Mouse (Mus musculus) heart, embryonic 12.5 days (tissue): ENCODE data around the gene Kcnk2. TPM values are rescaled to one million over a fixed set of nuclear protein-coding genes. Genes with fewer than 3 reads are reported as not detected.

Experiments
- ATAC-seq: fragments of 200-750 bp; cut with Nextera tagmentation; 2 replicates; pipeline ENCODE4 v1.8.0; 2017; ENCODE audit warnings: moderate TSS enrichment, moderate library complexity; ENCODE audit not compliant: insufficient number of reproducible peaks, low FRiP score
- H3K27ac ChIP-seq: fragments of 300-500 bp; sonication (generic); 2 replicates; pipeline ENCODE4 v1.5.1; 2016; ENCODE audit warnings: mild to moderate bottlenecking, moderate library complexity; ENCODE audit not compliant: poor library complexity, severe bottlenecking
- H3K27me3 ChIP-seq: fragments of 300-500 bp; sonication (generic); replicated peaks from 2 replicates; pipeline ENCODE4 v1.6.1; 2016; ENCODE audit warnings: mild to moderate bottlenecking, moderate library complexity
- H3K36me3 ChIP-seq: fragments of 300-500 bp; sonication (generic); 2 replicates; pipeline ENCODE4 v1.6.1; 2016; ENCODE audit warnings: mild to moderate bottlenecking, moderate library complexity
- H3K4me1 ChIP-seq: fragments of 300-500 bp; sonication (generic); replicated peaks from 2 replicates; pipeline ENCODE4 v1.6.1; 2016; ENCODE audit warnings: mild to moderate bottlenecking
- H3K4me2 ChIP-seq: fragments of 300-500 bp; sonication (generic); 2 replicates; pipeline ENCODE4 v1.6.1; 2016; ENCODE audit warnings: mild to moderate bottlenecking, moderate library complexity
- H3K4me3 ChIP-seq: fragments of 300-500 bp; sonication (generic); 2 replicates; pipeline ENCODE4 v1.5.1; 2016; ENCODE audit warnings: mild to moderate bottlenecking
- H3K9ac ChIP-seq: fragments of 300-500 bp; sonication (generic); 2 replicates; pipeline ENCODE4 v1.6.1; 2016; ENCODE audit warnings: mild to moderate bottlenecking, moderate library complexity
- H3K9me3 ChIP-seq: fragments of 300-500 bp; sonication (generic); replicated peaks from 2 replicates; pipeline ENCODE4 v1.6.1; 2016; ENCODE audit warnings: mild to moderate bottlenecking, moderate library complexity
- WGBS: fragments of 180-500 bp; shearing (Covaris S2); methylation state at CpG from one replicate; pipeline ENCODE4 v1.1.7; 2016; 5-methylcytosine and 5-hydroxymethylcytosine counted together
- polyA plus RNA-seq: library from polyadenylated mRNA; unstranded; fragments of >200 nt; fragmentation: Nextera tagmentation; extraction: Ambion mirVana; gene quantifications from 2 replicates; pipeline ENCODE4 v1.2.1, GENCODE M21; 2016

Gene Kcnk2
- polyA plus RNA-seq, 1 experiment from 2014 or later: 0.45 TPM

DNA sequence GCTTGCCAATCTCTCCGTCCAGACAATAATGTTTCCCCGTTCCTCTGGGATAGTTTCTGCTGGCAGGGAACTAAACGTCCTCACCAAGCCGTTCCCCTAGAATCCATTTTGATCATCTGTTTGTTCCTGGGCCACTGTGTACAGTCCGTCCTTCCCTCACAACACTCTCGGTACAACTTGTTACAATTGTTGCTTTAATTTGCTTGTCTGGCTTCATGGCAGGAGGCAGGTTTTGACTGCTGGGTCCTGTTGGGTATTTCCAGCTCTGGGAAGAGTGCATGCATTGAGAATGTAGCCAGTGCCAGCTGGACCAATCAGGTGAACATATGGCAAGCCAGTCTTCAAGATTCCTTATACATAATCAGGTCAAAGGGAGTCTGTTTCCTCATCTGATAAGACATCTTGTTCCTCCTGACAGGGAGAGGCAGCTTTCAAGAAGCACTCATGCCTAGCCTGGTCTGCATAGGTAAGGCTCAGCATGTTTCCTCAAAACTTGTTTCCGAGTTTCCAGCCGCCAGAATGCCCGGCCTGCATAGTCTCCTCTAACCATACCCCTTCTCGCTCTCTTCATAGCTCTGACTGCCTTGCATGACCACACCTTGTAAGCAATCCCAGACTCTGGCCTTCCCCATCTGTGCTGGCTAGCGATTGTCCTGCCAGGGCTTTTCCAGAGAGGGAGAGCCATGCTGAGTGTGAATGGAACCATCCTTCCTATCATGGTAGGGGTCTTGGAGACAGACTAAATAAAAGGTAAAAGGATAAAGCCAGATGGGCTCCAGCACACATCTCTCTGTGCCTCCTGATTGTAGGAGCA, 184.1 kb downstream of the Kcnk2 start:
- Histone ChIP-seq H3K4me2 (no peak overlapping the region), H3K9ac (no peak overlapping the region), H3K9me3 (no peaks in the 10 kb centered on the region), H3K4me3 (no peak overlapping the region), H3K27ac (no peak overlapping the region), H3K36me3 (no peaks in the 10 kb centered on the region), H3K27me3 (no peaks in the 10 kb centered on the region), H3K4me1 (peaks cover 12% of the 10 kb centered on the region; the same call in 1 of the 2 replicates)
- 82% methylated on average over 11 of the region's 11 CpGs for WGBS
- no peak for ATAC-seq

DNA sequence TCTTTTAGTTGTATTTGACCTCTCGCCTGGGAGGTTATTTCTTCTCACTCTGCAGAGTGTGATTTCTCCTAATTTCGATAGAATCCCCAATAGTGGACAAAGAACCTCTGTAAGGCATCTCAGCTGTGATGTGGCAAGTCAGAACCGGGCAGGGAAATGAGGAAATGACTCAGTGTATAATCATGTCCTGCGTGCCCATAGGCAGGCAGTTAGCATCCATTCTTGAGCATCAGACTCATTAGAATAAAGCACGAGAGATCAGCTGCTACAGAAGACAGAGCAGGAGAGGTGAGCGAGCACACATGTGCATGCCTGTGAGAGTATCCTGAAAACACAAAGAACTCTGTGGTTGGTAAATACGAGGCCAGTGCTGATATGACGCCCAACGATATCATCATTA, 186.9 kb downstream of the Kcnk2 start:
- ATAC-seq: 0 out of 2 replicates have a peak, but pooled peaks have one; percentile 22
- no peak overlapping the region for H3K4me3 ChIP-seq
- 0 out of 2 replicates have a peak, but pooled peaks cover 5% of the 10 kb centered on the region for H3K9me3 ChIP-seq
- peaks cover 12% of the 10 kb centered on the region; the same call in 1 of the 2 replicates for H3K4me1 ChIP-seq
- 0 out of 2 replicates have a peak overlapping the region, but pooled peaks have one; percentile 6 for H3K27ac ChIP-seq
- no peak overlapping the region for H3K4me2 ChIP-seq
- 51% methylated on average over 9 of the region's 9 CpGs for whole genome bisulfite sequencing
- H3K9ac ChIP-seq: no peak overlapping the region
- no peaks in the 10 kb centered on the region for H3K27me3 ChIP-seq
- no peaks in the 10 kb centered on the region for H3K36me3 ChIP-seq

DNA sequence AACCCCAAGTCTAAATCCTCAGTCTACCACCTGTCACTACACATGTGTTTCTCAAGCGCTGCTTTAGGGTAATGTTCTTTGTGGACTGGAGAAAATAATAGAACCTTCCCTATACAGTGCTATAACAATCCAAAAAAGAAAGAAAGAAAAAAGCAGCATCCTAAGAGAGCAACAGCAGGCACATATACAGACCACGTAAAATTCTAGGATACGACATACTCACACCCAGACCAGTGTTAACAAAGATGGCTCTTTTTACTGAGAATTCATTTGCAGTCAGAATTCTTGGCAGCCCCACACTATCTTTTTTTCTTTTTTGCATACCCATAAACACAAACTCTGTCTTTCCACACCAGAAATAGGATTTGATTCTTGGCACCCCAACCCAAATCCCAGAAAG, 187.6 kb downstream of the Kcnk2 start:
- Histone ChIP-seq H3K36me3 (no peaks in the 10 kb centered on the region), H3K4me3 (no peak overlapping the region), H3K4me1 (peaks cover 12% of the 10 kb centered on the region; the same call in 1 of the 2 replicates), H3K9me3 (0 out of 2 replicates have a peak, but pooled peaks cover 5% of the 10 kb centered on the region), H3K9ac (no peak overlapping the region), H3K4me2 (no peak overlapping the region), H3K27ac (no peak overlapping the region), H3K27me3 (no peaks in the 10 kb centered on the region)
- ATAC-seq: no peak
- WGBS: 83% methylated on average over 3 of the region's 3 CpGs

DNA sequence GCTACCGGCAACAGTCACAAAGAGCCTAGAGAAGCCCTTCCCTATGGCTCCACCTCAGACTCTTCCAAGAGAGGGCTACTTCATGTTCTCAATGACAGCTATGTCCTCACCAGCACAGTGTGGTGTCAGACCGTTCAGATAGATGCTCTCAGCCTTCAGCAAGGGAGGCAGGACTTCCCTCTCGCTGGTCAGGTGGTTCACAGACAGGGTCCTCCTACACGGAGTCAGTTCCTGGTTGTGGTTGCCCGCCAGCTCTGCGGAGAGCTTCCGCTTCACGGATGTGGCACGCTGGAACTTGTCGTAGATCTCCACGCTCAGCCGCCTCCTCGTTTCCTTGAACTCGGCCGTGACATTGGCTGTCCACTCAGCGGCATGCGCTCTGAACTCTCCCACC, 192.4 kb downstream of the Kcnk2 start:
- Histone ChIP-seq H3K36me3 (no peaks in the 10 kb centered on the region), H3K9ac (no peak overlapping the region), H3K27me3 (no peaks in the 10 kb centered on the region), H3K27ac (no peak overlapping the region), H3K4me1 (peaks cover 6% of the 10 kb centered on the region; the same call in 1 of the 2 replicates), H3K4me2 (no peak overlapping the region), H3K4me3 (no peak overlapping the region), H3K9me3 (0 out of 2 replicates have a peak, but pooled peaks cover 5% of the 10 kb centered on the region)
- no peak for ATAC-seq
- WGBS: 86% methylated on average over 17 of the region's 17 CpGs

DNA sequence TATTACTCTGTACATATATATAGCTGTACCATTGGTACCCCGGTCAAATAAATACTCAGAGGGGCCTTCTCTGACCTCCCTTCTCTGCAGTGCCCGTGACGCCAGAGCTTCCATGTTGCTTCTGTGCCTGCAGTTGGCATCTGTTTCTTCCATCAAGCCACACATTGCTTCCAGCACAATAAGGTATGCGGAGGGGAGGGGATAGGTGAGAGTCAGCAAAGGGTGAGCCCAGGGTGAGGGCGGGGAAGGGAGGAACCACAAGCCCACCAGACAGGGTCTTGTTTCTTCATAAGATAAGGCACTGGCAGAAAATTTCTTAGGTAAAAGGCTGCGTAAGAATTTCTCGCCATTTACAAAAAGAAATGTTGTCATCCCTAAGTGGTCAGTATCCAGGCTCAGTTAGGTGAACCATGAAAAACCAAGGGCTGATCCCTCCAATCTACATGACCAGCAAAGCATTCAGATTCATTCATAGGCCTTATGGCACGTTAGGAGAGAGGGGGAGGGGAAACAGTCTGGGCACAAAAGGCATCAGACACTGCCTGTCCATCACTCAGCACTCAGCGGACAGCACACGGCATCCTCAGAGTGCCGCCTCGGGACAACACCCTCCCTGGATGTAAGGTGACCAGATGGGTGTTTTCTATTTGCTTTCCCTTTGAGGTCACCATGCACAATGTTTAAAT, 192.9 kb downstream of the Kcnk2 start:
- 80% methylated on average over 12 of the region's 12 CpGs for WGBS

DNA sequence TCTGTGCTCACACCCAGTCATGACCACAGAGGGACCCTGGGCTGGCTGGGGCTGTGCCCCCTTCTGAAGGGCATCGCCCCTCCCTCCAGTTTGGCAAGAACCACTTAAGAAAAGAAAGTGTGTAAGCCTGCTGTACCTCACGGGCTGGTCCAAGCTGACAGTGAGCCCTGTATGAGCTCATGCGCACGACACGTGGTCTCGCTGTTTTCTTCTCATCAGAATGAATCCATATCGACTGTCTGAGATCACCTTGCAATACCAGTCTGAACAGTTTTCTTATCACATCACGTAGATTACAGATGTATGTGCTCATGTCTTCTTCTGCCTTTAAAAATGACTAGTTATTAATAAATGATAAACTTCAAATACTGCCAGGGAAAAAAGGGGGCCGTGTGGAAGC, 193.5 kb downstream of the Kcnk2 start:
- peaks cover 10% of the 10 kb centered on the region for H3K4me1 ChIP-seq
- no peak overlapping the region for H3K9ac ChIP-seq
- no peaks in the 10 kb centered on the region for H3K27me3 ChIP-seq
- 0 out of 2 replicates have a peak, but pooled peaks cover 5% of the 10 kb centered on the region for H3K9me3 ChIP-seq
- H3K36me3 ChIP-seq: no peaks in the 10 kb centered on the region
- no peak overlapping the region for H3K4me3 ChIP-seq
- 81% methylated on average over 9 of the region's 9 CpGs for WGBS
- H3K27ac ChIP-seq: no peak overlapping the region
- H3K4me2 ChIP-seq: no peak overlapping the region
- no peak for ATAC-seq

More for the DNA sequence above, 192.9 kb downstream of the Kcnk2 start:
- Histone ChIP-seq H3K4me1 (peaks cover 10% of the 10 kb centered on the region), H3K4me2 (no peak overlapping the region), H3K27me3 (no peaks in the 10 kb centered on the region), H3K9ac (no peak overlapping the region), H3K36me3 (no peaks in the 10 kb centered on the region), H3K27ac (no peak overlapping the region), H3K4me3 (no peak overlapping the region), H3K9me3 (0 out of 2 replicates have a peak, but pooled peaks cover 5% of the 10 kb centered on the region)
- ATAC-seq: no peak

DNA sequence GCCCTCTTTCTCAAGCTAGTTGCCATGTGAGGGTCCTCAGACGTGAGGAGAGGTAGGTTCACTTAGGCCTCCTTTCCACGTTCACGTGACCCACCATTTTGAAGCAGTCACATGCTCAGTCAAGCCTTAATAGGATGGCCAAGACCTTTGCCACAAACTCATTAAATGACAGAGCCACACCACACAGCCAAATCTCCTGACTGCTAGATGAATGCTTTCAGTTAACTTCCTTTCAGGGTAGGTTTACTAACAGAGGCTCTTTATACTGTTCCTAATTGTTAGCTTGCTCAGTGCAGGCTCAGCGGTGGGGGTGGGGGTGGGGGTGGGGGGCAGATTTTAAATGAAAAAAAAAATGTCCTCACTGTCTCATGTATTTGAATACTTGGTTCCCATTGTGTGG, 206.3 kb downstream of the Kcnk2 start:
- Histone ChIP-seq H3K4me2 (no peak overlapping the region), H3K4me1 (no peaks in the 10 kb centered on the region), H3K9ac (no peak overlapping the region), H3K4me3 (no peak overlapping the region), H3K36me3 (no peaks in the 10 kb centered on the region), H3K27me3 (no peaks in the 10 kb centered on the region), H3K9me3 (no peaks in the 10 kb centered on the region), H3K27ac (no peak overlapping the region)
- no peak for ATAC-seq
- 69% methylated on average over 4 of the region's 4 CpGs for WGBS

DNA sequence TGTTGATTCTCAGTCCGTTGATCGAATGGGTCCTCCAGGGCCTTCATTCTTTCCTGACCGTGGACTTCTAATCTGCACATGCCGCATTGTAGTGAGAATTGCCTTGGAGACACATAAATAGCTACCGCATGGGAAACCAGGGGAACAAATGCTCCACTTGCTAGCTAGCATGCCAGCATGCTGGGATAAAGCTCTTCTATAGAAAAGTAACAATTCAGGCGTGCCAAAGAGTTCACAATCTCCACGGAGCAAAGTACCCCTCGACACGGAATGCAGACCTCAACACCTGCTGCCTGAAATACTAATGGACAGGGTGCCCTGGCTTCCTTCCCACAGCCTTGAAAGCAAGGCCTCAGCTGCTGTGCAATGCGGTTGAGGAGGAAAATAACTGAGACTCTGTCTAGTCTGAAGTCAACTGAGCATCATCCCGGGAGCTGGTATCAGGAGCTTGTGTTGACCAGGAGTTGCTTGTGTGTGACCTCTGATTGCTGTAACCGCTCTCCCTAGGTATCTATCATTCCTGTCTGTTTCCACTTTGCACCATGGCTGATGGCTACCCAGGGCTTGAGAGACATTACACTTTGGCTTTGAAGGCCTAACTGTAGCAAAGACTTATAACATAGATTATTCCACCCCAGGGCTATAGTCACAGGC, 214.2 kb downstream of the Kcnk2 start:
- no peaks in the 10 kb centered on the region for H3K36me3 ChIP-seq
- H3K4me2 ChIP-seq: no peak overlapping the region
- no peaks in the 10 kb centered on the region for H3K9me3 ChIP-seq
- ATAC-seq: no peak
- H3K4me3 ChIP-seq: no peak overlapping the region
- WGBS: 54% methylated on average over 12 of the region's 12 CpGs
- H3K27ac ChIP-seq: 0 out of 2 replicates have a peak overlapping the region, but pooled peaks have one; percentile 21
- H3K27me3 ChIP-seq: no peaks in the 10 kb centered on the region
- peaks cover 15% of the 10 kb centered on the region for H3K4me1 ChIP-seq
- H3K9ac ChIP-seq: no peak overlapping the region

DNA sequence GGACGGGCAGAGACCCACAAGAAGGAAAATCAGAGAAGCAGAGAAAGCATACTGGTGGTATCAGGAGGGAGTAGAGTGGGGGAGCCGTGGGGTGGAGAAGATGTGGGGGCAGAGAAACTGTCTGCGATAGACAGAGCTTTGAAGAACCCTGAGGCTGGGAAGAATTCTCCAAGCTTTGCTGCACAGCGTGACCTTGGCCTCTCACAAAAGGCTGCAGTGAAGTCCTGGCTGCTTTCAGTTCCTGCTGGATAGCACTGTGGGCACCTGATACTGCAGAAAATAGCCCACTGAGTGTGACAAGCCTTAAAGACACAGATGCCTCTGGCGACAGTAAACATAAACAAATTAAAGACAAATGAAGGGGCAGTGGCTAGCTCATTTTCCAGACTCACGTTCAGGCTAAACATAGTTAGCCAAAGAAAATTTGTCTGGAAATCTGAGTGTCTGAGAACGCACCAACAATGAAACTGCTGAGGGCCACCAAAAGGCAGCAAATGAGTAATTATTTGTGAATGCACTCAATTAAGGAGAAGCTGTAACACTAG, 216.8 kb downstream of the Kcnk2 start:
- 40% methylated on average over 7 of the region's 7 CpGs for whole genome bisulfite sequencing
- H3K27ac ChIP-seq: peak overlapping the region; percentile 51
- no peak for ATAC-seq
- peaks cover 15% of the 10 kb centered on the region for H3K4me1 ChIP-seq
- no peak overlapping the region for H3K9ac ChIP-seq
- no peak overlapping the region for H3K4me2 ChIP-seq
- no peak overlapping the region for H3K4me3 ChIP-seq
- H3K27me3 ChIP-seq: no peaks in the 10 kb centered on the region
- no peaks in the 10 kb centered on the region for H3K36me3 ChIP-seq
- no peaks in the 10 kb centered on the region for H3K9me3 ChIP-seq

DNA sequence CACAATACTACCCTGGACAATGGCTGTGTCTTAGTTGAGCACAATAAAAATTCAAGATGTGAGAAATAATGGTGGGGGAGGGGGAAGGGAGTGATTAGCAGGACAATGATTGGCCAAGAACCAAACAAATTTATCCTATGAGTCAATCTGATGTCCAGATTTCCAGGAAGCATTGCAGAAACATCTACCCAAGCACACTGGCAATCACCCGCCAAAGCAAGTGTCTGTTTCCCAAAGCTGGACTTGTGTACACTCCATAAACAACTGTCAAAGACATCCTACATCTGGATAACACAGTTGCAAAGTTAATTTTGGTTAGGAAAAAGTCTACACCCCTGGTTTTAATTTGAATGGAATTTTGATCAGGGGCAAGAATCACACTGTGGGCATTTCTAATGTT, 224.3 kb downstream of the Kcnk2 start:
- Histone ChIP-seq H3K9me3 (no peaks in the 10 kb centered on the region), H3K27me3 (no peaks in the 10 kb centered on the region), H3K36me3 (no peaks in the 10 kb centered on the region), H3K27ac (no peak overlapping the region), H3K4me2 (no peak overlapping the region), H3K4me1 (no peaks in the 10 kb centered on the region), H3K9ac (no peak overlapping the region), H3K4me3 (no peak overlapping the region)
- WGBS: 89% methylated on average over 1 of the region's 1 CpGs
- no peak for ATAC-seq

DNA sequence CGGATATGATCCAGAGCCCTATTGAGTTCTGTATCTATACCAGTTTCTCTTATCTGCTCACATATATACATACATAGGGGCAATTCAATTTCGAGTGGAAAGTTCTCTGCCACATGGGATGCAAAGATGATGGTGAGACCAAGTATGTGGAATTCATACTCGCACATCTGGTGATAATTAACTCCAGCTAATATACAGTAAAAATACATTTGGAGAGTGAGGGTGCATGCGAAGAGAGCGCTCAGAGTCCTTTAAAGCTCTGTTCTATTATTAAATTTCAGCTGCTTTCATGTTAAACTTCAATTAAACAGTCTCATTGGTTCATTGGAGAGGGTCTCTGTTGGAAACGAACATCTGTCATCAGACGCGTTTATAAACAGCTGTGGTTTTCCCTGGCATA, 228.6 kb downstream of the Kcnk2 start:
- ATAC-seq: no peak

More for the DNA sequence above, 228.6 kb downstream of the Kcnk2 start:
- H3K36me3 ChIP-seq: no peaks in the 10 kb centered on the region
- no peaks in the 10 kb centered on the region for H3K9me3 ChIP-seq
- no peak overlapping the region for H3K27ac ChIP-seq
- H3K9ac ChIP-seq: no peak overlapping the region
- 76% methylated on average over 8 of the region's 8 CpGs for WGBS
- no peaks in the 10 kb centered on the region for H3K27me3 ChIP-seq
- no peak overlapping the region for H3K4me2 ChIP-seq
- no peaks in the 10 kb centered on the region for H3K4me1 ChIP-seq
- H3K4me3 ChIP-seq: no peak overlapping the region
